Mouse (Mus musculus) lung, postnatal 0 days (tissue): ENCODE measurements around the gene Dclk1.

Source experiments
- CTCF ChIP-seq: IDR thresholded peaks from 2 replicates; pipeline ENCODE4 v1.5.1; 2016; ENCODE audit warnings: antibody characterized with exemption, mild to moderate bottlenecking
- EP300 ChIP-seq: IDR thresholded peaks from 2 replicates; pipeline ENCODE4 v1.6.1; 2016; ENCODE audit warnings: antibody characterized with exemption, mild to moderate bottlenecking, control low read depth

DNA sequence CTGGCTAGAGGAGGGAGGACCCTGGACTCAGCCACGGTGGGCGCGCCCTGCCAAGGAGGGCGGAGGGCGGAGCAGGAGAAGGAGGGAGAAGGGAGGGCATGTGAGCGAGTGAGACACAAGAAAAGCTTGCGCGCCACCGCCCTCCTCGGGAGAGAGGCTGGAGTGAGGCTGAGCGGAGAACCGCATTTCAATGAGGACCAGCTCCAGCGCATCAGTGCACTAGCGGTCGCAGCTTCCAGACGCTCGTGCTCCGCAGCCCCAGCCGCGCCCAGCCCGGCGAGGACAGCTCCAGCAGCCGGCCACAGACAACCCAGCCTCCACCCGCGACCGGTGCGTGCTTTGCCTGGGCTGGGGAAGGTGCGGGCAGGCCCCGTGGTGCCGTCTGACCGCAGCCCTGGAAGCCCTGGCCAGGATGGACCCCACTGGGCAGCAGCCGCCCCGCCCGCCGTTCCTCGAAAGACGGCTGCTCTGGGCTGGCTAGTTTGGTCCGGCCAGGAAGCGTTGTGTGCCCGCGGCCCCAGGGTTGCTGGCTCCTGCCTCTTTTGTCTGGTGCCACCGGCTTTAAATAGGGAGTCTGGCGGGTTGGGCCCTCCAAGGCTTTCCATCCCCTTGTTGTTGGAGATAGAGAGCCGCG, 375 bp downstream of the Dclk1 start:
- TF ChIP-seq CTCF (peak; percentile 54), EP300 (no peak)
